Mouse (Mus musculus): ENCODE results near the gene Tmem167.

GRCm38 (mm10) chr13:90183536-90183935 lies 94.6 kb downstream of the Tmem167 start:
- TF ChIP-seq CTCF (IDR thresholded peaks at IDR 0.05; ENCODE audit: control insufficient read depth, insufficient read depth, insufficient replicate concordance, low read depth, low read length), result no peak
- no peak for TF ChIP-seq POLR2A (IDR thresholded peaks at IDR 0.05; ENCODE audit: control insufficient read depth, low read depth, low read length)

Data from testis, adult 2 months (tissue).